Mouse (Mus musculus) cortical plate, adult 2 months (tissue): ENCODE data around the gene Kdm6b.

ENCODE experiments used
- CTCF ChIP-seq: fragments of 200-500 bp; IDR thresholded peaks from 2 replicates; pipeline ENCODE4 v1.5.1; 2011; ENCODE audit warnings: mild to moderate bottlenecking, control low read depth, low read length; ENCODE audit not compliant: insufficient read depth; ENCODE audit errors: extremely low read depth
- POLR2A ChIP-seq: fragments of 200-500 bp; IDR thresholded peaks from 2 replicates; pipeline ENCODE4 v1.6.1; 2011; ENCODE audit warnings: mild to moderate bottlenecking, low read length, control low read depth; ENCODE audit not compliant: insufficient read depth; ENCODE audit errors: extremely low read depth

GRCm38 (mm10) chr11:69396772-69397171 is 16.7 kb downstream of the Kdm6b start:
- TF ChIP-seq POLR2A (0 out of 2 replicates have a peak, but pooled peaks have one; percentile 13), CTCF (no peak)
